Mouse (Mus musculus) hindbrain, embryonic 15.5 days (tissue): ENCODE data around the gene Enthd1. TPM values are rescaled to one million over a fixed set of nuclear protein-coding genes. Genes with fewer than 3 reads are reported as not detected.
"Not testable (repeated sequence)": the region's sequence is repeated elsewhere in the genome, so short reads cannot be mapped to it uniquely, and the experiment has no call there.

Experiments
- ATAC-seq: fragments of 200-750 bp; cut with Nextera tagmentation; 2 replicates; pipeline ENCODE4 v1.8.0; 2017; ENCODE audit warnings: low read depth, moderate number of reproducible peaks, moderate TSS enrichment; ENCODE audit not compliant: low FRiP score
- H3K27ac ChIP-seq: fragments of 300-500 bp; sonication (generic); replicated peaks from 2 replicates; pipeline ENCODE4 v1.5.1; 2015; ENCODE audit warnings: mild to moderate bottlenecking, inconsistent platforms
- H3K27me3 ChIP-seq: fragments of 300-500 bp; sonication (generic); 2 replicates; pipeline ENCODE4 v1.6.1; 2015; ENCODE audit warnings: control low read depth, inconsistent platforms
- H3K36me3 ChIP-seq: fragments of 300-500 bp; sonication (generic); 2 replicates; pipeline ENCODE4 v1.6.1; 2015; ENCODE audit warnings: control low read depth, inconsistent platforms
- H3K4me1 ChIP-seq: fragments of 300-500 bp; sonication (generic); replicated peaks from 2 replicates; pipeline ENCODE4 v1.6.1; 2015; ENCODE audit warnings: control low read depth, inconsistent platforms
- H3K4me2 ChIP-seq: fragments of 300-500 bp; sonication (generic); 2 replicates; pipeline ENCODE4 v1.6.1; 2015; ENCODE audit warnings: moderate library complexity, mild to moderate bottlenecking, inconsistent platforms
- H3K4me3 ChIP-seq: fragments of 300-500 bp; sonication (generic); 2 replicates; pipeline ENCODE4 v1.5.1; 2015; ENCODE audit warnings: mild to moderate bottlenecking, inconsistent platforms
- H3K9ac ChIP-seq: fragments of 300-500 bp; sonication (generic); 2 replicates; pipeline ENCODE4 v1.6.1; 2015; ENCODE audit warnings: inconsistent platforms
- H3K9me3 ChIP-seq: fragments of 300-500 bp; sonication (generic); 2 replicates; pipeline ENCODE4 v1.6.1; 2016; ENCODE audit warnings: control low read depth, inconsistent platforms
- WGBS: fragments of 180-500 bp; shearing (Covaris S2); methylation state at CpG from one replicate; pipeline ENCODE4 v1.1.7; 2015; 5-methylcytosine and 5-hydroxymethylcytosine counted together
- polyA plus RNA-seq: library from polyadenylated mRNA; unstranded; fragments of >200 nt; fragmentation: Nextera tagmentation; extraction: Ambion mirVana; gene quantifications from 2 replicates; pipeline ENCODE4 v1.2.1, GENCODE M21; 2015

The Enthd1 gene
- polyA plus RNA-seq, 1 experiment from 2014 or later, result not detected

DNA sequence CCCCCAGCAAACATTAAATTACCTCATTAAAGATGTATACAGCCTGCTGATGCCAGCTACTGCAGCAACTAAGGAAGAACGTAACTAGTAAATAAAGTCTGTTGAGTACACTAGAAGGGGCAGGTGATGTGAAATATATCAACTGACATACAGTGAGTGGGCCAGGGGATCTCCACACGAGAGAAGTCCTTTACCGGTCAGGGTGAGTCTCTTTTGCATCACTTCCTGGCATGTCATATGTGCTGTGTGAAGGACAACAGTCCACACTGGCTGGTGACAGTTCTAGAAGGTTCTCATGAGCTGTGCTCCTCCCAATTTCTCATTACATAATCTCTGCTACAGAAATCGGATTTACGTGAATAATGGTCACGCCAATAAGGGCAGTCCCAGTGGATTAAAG is 27.8 kb upstream of the Enthd1 start:
- no peak for ATAC-seq
- 89% methylated on average over 6 of the region's 6 CpGs for WGBS
- H3K4me1 ChIP-seq, result no peaks in the 10 kb centered on the region

DNA sequence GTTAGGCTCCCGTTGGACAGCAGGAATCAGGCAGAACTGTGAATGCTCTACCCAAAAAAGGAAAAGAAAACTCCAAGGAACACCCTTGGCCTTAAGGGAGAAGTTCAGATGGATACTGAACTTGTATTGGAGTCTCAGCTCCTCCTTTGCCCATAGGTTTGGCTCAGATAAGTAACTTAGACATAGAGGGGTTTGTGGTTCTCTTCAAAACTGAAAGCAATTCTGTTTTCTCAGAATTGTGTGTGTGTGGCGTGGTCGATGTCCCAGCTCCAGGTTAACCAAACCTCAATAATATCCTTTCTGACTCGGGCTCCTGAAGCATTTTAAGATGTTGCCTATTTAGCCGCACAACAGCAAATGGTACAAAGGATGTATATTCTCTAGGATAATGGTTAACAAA is 25.7 kb upstream of the Enthd1 start:
- H3K4me3 ChIP-seq, result no peak overlapping the region
- no peak overlapping the region for H3K4me2 ChIP-seq
- H3K36me3 ChIP-seq, result no peaks in the 10 kb centered on the region
- 95% methylated on average over 5 of the region's 5 CpGs for WGBS
- H3K4me1 ChIP-seq, result peaks cover 9% of the 10 kb centered on the region
- no peaks in the 10 kb centered on the region for H3K9me3 ChIP-seq
- H3K9ac ChIP-seq, result no peak overlapping the region
- no peaks in the 10 kb centered on the region for H3K27me3 ChIP-seq
- no peak for ATAC-seq
- H3K27ac ChIP-seq, result no peak overlapping the region

More for the DNA sequence above, 27.8 kb upstream of the Enthd1 start:
- Histone ChIP-seq H3K9me3 (no peaks in the 10 kb centered on the region), H3K27me3 (no peaks in the 10 kb centered on the region), H3K36me3 (no peaks in the 10 kb centered on the region), H3K4me2 (no peak overlapping the region), H3K27ac (no peak overlapping the region), H3K4me3 (no peak overlapping the region), H3K9ac (no peak overlapping the region)

DNA sequence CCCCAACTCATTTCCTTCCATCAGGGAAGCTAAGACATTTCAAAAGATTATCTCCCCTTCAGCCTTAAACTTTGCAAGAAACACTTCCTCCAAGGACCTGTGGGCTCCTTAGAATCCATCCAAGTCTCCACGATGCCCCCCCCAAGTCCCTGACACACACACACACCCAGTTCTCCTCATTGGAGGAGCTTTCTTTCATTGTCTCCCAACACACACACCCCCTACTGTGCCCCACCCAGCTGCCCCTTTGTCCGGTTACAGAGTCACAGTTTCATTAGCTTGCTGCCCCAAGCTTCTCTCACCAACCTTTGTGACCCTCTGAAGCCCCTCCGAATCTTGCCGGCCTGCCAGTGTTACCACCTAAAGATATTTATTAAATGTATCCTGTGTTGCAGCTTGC is 21.3 kb upstream of the Enthd1 start:
- H3K9me3 ChIP-seq, result no peaks in the 10 kb centered on the region
- 8% methylated on average over 4 of the region's 4 CpGs for WGBS
- H3K4me1 ChIP-seq, result peaks cover 9% of the 10 kb centered on the region
- H3K4me3 ChIP-seq, result no peak overlapping the region
- H3K4me2 ChIP-seq, result no peak overlapping the region
- H3K36me3 ChIP-seq, result no peaks in the 10 kb centered on the region
- H3K27me3 ChIP-seq, result no peaks in the 10 kb centered on the region
- ATAC-seq, result no peak
- H3K27ac ChIP-seq, result no peak overlapping the region
- no peak overlapping the region for H3K9ac ChIP-seq

DNA sequence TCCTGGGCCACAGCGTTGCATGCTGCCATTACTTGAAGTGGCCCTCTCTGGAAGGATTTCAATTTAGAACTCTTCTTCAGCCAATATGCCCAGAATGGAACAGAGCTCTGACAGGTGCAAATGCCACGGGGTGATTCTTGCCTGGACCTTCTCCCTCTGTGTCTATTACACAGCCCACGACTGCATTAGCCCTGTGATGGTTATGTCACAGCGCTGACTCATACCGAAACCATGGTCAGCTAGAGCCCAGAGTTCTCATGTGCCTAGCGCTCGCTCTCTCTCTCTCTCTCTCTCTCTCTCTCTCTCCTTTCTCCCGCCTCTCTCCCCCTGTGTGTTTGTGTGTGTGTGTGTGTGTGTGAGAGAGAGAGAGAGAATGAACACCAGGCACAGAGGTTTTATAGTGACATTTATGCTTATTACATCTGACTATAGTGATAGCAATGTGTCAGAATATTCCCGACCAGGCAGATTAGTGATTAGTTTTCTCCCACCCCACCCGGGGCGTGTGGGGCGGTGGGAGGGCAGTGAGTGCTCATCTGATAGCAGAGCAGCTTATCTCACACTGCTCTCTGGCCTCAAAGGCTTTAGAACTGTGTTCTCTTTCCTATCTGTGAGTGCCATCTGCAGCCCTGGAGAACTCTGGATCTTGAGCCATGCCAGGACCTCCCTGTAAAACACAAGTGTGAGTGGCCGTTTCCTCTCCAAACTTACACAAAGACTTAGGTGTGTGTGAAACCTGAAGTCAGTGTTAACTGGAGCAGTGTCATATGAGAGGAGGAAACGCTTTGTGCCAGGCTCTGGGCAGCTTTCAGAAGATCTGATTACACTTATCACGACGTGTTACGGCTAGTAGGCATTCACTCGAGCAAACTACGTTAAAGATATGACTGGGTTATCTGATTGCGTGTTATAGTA is 17.9 kb upstream of the Enthd1 start:
- Histone ChIP-seq H3K4me2 (no peak overlapping the region), H3K9ac (no peak overlapping the region), H3K36me3 (no peaks in the 10 kb centered on the region), H3K4me3 (no peak overlapping the region), H3K4me1 (peaks cover 13% of the 10 kb centered on the region), H3K9me3 (no peaks in the 10 kb centered on the region), H3K27me3 (no peaks in the 10 kb centered on the region), H3K27ac (no peak overlapping the region)
- 78% methylated on average over 20 of the region's 20 CpGs for WGBS
- ATAC-seq, result no peak

DNA sequence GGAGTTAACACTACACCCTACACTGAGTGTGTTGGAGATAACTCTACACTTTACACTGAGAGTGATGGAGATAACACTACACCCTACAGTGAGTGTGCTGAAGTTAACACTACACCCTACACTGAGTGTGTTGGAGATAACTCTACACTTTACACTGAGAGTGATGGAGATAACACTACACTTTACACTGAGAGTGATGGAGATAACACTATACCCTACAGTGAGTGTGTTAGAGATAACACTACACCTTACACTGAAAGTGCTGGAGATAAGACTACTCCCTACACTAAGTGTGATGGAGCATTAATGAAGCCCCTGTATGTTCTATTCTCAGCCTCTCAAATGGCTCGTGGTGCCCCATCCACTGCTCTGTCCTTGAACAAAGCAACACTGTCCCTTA is 15.6 kb upstream of the Enthd1 start:
- H3K9me3 ChIP-seq, H3K4me3 ChIP-seq, H3K9ac ChIP-seq, ATAC-seq, H3K36me3 ChIP-seq, H3K27me3 ChIP-seq, H3K4me2 ChIP-seq, H3K27ac ChIP-seq: not testable (repeated sequence)
- 57% methylated on average over 1 of the region's 1 CpGs for WGBS
- peaks cover 23% of the 10 kb centered on the region for H3K4me1 ChIP-seq

DNA sequence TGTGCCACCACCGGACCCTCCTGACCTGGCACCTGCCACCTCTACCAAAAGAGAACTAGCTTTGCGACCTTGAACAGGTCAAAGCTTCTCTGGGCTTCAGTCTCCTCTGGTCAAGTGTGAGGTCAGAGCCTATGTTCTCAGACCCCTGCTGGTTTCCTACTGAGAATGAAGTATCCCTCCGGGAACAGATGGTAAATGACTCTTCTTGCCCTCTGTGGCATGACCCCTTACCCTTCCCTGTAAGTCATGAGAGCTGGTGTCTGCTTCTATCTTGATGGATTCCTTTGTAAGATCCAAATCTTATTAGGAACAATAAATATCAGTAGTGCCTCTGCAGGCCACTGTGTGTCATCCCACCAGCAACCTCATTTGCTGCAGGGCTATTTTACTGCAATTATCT is 14.2 kb upstream of the Enthd1 start:
- Histone ChIP-seq H3K4me2 (no peak overlapping the region), H3K27me3 (no peaks in the 10 kb centered on the region), H3K27ac (no peak overlapping the region), H3K9me3 (no peaks in the 10 kb centered on the region), H3K4me1 (peaks cover 23% of the 10 kb centered on the region), H3K4me3 (no peak overlapping the region), H3K9ac (no peak overlapping the region), H3K36me3 (no peaks in the 10 kb centered on the region)
- WGBS, result 62% methylated on average over 3 of the region's 3 CpGs
- ATAC-seq, result no peak

DNA sequence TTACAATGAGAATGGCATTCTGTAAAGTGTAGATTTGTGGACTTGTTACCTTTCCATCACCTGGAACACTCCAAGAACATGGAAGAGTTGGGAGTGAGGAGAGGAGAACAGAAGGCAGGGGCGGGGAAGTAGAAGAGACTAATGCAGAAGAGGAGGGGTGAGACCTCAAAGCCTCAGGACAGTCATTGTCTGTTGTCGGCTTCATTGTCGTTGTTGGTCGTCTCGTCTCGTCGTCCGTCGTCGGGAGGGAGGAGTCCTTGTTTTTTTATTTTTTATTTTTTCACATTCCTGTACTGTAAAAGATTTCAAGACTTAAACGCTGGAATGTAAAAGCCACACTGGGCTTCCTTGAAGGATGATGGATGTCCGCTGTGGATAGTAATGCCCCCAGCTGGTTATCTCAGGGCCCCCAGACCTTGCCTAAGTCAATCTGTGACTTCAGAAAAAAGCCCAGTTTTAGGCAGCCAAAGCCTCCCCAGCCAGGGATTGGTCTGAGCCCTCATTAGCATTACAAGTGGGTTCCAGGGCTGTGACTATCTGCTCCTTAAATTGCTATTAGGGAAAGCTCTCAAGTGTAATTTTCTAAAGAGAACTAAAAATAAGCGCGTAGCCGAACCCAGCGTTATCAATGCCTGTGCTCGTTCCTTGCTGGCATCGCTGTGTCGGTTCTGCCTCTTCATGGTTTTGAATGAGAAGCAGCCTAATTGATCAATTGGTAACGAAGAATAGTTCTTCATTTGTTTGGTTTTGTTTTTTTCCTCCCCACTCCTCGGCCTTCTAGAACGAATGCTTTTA is 12.4 kb upstream of the Enthd1 start:
- no peak for ATAC-seq
- no peak overlapping the region for H3K9ac ChIP-seq
- 9% methylated on average over 22 of the region's 22 CpGs for WGBS

DNA sequence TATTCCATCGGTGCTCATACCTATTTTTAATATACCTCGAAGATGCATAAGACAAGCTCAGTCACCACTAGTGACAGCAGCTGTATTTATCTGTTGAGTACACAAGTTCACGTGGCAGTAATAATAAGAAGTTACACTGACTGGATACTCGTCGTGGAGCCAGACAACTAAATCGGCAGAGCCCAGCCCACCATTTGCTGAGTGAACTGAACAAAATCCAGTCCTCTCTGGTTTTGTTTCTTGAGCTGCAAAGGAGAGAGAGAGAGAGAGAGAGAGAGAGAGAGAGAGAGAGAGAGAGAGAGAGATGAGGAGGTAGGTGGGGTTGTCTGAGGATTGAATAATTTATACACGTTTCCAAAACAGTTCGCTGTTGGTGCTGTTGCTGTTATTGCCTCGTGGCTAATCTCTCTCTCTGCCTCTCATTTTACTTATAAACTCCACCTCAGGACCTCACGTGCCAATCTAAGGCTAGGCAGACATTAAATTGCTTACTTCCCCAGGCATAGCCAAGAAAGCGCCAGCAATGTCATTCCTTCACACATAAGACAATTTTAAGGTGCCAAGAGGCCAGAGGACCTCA is 11.5 kb upstream of the Enthd1 start:
- no peak overlapping the region for H3K9ac ChIP-seq
- no peaks in the 10 kb centered on the region for H3K9me3 ChIP-seq
- H3K4me1 ChIP-seq, result peaks cover 23% of the 10 kb centered on the region
- WGBS, result 76% methylated on average over 11 of the region's 11 CpGs
- no peak overlapping the region for H3K4me2 ChIP-seq
- H3K4me3 ChIP-seq, result no peak overlapping the region
- H3K27me3 ChIP-seq, result no peaks in the 10 kb centered on the region
- ATAC-seq, result no peak
- no peak overlapping the region for H3K27ac ChIP-seq
- no peaks in the 10 kb centered on the region for H3K36me3 ChIP-seq

More for the DNA sequence above, 12.4 kb upstream of the Enthd1 start:
- peak overlapping the region; percentile 25; the same call in 1 of the 2 replicates for H3K4me2 ChIP-seq
- no peaks in the 10 kb centered on the region for H3K27me3 ChIP-seq
- no peaks in the 10 kb centered on the region for H3K36me3 ChIP-seq
- H3K4me3 ChIP-seq, result no peak overlapping the region
- H3K27ac ChIP-seq, result no peak overlapping the region
- no peaks in the 10 kb centered on the region for H3K9me3 ChIP-seq
- H3K4me1 ChIP-seq, result peaks cover 23% of the 10 kb centered on the region

DNA sequence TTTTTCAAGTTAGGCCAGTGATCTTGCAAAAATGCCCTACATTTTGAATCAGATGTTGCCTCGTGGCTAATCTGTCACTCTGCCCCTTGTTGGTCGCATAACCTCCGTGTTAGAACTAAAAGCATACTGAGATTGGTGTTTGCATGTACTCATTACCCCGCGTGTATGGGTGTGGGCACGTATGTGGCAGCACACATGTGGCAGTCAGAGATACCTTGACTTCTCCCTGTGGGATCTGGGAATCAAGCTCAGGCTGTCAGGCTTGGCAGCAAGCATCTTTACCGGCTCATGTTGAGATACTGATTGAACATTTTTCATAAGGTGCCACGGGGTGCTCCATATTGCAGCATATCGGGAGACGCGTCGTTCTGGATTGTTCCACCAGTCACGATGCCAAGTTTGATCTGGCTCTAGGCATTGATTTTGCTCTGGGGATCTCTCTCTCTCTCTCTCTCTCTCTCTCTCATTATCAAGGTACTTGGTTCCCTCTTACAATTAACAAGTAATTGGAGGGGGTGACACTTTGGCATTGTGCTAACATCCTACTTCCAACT is 10.9 kb upstream of the Enthd1 start:
- Histone ChIP-seq H3K9ac (no peak overlapping the region), H3K9me3 (no peaks in the 10 kb centered on the region), H3K4me2 (no peak overlapping the region), H3K27ac (no peak overlapping the region), H3K4me1 (peaks cover 23% of the 10 kb centered on the region), H3K27me3 (no peaks in the 10 kb centered on the region), H3K4me3 (no peak overlapping the region), H3K36me3 (no peaks in the 10 kb centered on the region)
- no peak for ATAC-seq
- WGBS, result 72% methylated on average over 13 of the region's 13 CpGs

DNA sequence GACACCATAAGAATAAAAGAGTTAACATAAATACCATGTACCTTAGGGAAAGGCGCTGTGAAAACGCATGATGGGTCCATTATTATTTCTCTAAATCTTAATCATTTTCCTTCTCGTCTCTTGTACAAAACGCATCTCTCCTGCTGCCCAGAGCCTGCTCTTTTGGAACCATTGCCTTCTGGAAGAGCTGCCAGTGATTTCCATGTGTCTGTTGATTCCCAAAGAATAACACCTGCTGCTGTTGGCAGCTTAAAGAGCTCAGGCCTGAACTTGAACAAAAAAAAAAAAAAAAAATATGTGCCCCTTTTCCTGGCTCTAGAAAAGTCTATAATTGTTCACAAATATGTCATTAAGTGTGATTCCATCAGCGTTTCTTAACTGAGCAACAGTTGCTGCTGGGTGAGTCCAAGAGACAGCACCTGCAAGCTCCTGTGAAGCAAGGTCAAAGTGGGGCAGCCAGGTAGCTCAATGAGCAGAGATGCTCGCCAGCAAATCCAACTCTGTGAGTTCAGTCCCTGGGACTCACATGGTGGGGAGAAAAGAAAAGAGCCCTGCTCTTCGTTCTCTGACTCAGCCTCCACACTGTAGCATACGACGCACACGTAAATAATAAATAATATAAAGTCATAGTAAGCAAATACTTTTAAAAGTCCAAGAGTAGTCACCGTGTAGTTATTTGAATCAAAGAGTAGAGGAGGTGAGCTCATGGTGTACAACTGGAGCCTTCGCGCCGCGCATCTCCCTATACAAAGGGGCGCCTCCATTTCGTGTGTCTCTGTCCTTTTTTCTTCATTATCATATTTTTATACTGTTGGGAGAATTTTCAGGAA is 9.5 kb upstream of the Enthd1 start:
- ATAC-seq, result no peak
- Histone ChIP-seq H3K4me2 (no peak overlapping the region), H3K27ac (no peak overlapping the region), H3K4me3 (no peak overlapping the region), H3K36me3 (no peaks in the 10 kb centered on the region), H3K4me1 (peaks cover 23% of the 10 kb centered on the region), H3K9ac (no peak overlapping the region), H3K9me3 (no peaks in the 10 kb centered on the region), H3K27me3 (no peaks in the 10 kb centered on the region)
- whole genome bisulfite sequencing, result 91% methylated on average over 17 of the region's 17 CpGs

DNA sequence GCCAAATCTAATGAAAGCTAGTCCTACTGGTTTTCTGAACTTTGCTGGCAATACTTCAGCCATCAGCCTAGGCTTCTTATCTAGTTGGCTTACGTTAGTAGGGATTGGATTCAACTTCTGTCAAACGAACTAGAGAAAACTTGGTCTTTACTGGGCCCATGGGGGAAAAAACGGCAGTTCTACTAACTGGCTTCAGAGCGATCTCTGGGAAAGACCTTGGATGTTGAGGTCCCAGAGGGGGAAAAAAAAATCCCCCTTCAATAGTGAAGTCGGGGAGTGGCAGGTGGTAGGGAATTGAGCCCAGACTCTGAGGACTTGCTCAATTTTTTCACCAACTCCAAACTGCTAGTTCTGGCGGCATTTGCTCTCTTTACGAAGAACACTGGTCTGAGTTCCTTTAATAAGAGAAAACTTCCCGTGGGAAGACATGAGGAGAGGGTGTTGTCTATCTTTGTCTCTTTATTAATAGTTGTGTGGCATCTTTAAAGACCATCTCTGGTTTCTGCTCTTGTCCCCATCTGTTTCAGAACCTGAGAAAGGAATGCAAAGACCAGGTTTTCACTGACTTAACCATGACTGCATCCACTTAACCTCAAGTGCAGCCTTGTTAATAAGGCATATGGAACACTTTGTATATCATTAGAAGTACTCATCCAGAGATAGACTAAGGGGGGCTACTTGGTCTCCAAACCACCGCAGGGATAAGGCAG is 8.0 kb upstream of the Enthd1 start:
- no peak overlapping the region for H3K4me3 ChIP-seq
- no peaks in the 10 kb centered on the region for H3K9me3 ChIP-seq
- no peaks in the 10 kb centered on the region for H3K36me3 ChIP-seq
- no peaks in the 10 kb centered on the region for H3K27me3 ChIP-seq
- no peak for ATAC-seq
- no peak overlapping the region for H3K27ac ChIP-seq
- WGBS, result 74% methylated on average over 9 of the region's 9 CpGs
- H3K4me1 ChIP-seq, result peaks cover 20% of the 10 kb centered on the region
- H3K4me2 ChIP-seq, result no peak overlapping the region
- H3K9ac ChIP-seq, result no peak overlapping the region
